Mouse (Mus musculus) adrenal gland, postnatal 36 days (tissue): ENCODE measurements around the gene Osbpl5. TPM values are rescaled to one million over a fixed set of nuclear protein-coding genes. Genes with fewer than 3 reads are reported as not detected.
A peak's percentile ranks its signal among the peaks of the same experiment; 100 is the strongest.
"Not testable (repeated sequence)": the region's sequence is repeated elsewhere in the genome, so short reads cannot be mapped to it uniquely, and the experiment has no call there.

ENCODE experiments used
- DNase-seq, 2 experiments: peaks; one replicate each; pipeline ENCODE4 v3.0.0; 2021; ENCODE audit warnings: mixed read lengths in 1 of 2
- microRNA-seq: library from miRNA; unstranded; fragments of <30 nt; microRNA quantifications from one replicate; pipeline ENCODE4 v1.2.0, GENCODE M21; 2021
- total RNA-seq, 2 experiments: library from RNA; stranded (reverse); gene quantifications; 2 replicates each; pipeline ENCODE4 v1.2.3; 2021

Gene Osbpl5
- total RNA-seq, 2 experiments from 2014 or later, result 29.6 to 32.4 TPM

GRCm38 (mm10) chr7:143649034-143649768, 107.6 kb downstream of the Osbpl5 start, which contains the start of gene Tnfrsf22:
Gene Tnfrsf22 (minus strand): TSS chr7:143649661.
- peak; percentile 92 to 94 for DNase-seq

DNA sequence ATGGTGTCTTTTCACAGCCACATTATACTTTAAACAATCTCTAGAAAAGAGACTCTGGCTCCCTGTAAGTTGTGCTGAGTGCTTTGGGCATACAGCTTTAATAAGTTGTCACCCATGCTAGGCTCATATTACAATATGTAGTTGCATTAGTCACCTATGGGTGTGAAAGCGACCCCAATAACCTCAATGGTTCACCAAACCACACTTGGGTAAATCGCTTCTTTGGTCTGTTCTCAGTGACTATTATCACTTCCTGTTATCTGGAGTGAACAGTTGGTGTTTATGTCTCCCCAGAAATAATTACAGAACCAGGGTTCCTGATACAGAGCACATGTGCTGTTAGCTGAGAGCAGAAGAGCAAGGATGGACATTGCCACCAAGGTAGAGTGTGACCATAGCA, 112.8 kb downstream of the Osbpl5 start:
- not testable (repeated sequence) for DNase-seq

Small RNA genes lying within 50 kb of the gene (microRNA-seq; reads per million reads assigned to microRNA genes)
- gene Gm22064, result not detected

Other genes starting within 250 kb of the Osbpl5 start
- 100 to 1,000 TPM; 149 to 150 TPM for gene Nap1l4, start 207.9 kb downstream of the Osbpl5 start, total RNA-seq
- 10 to 100 TPM; 46.9 to 59.3 TPM for gene Cars, start 156.9 kb downstream of the Osbpl5 start, total RNA-seq
- 1 to 10 TPM in 1 of 2 experiments, under 1 TPM in 1; 0.79 to 1.7 TPM for gene Tnfrsf26, start 128.3 kb downstream of the Osbpl5 start, total RNA-seq
- gene Tnfrsf22, start 107.3 kb downstream of the Osbpl5 start, total RNA-seq, result 1 to 10 TPM; 3.5 to 3.9 TPM
- 1 to 10 TPM; 3.1 to 4.3 TPM for gene Tnfrsf23, start 71.1 kb downstream of the Osbpl5 start, total RNA-seq
- 1 to 10 TPM; 1.3 to 3.8 TPM for gene Mrgprg, start 10.0 kb upstream of the Osbpl5 start, total RNA-seq
- gene Mrgpre, start 27.5 kb upstream of the Osbpl5 start, total RNA-seq, result 1 to 10 TPM; 1.3 to 1.6 TPM
- 10 to 100 TPM; 11.8 to 12.6 TPM for gene Nadsyn1, start 65.9 kb upstream of the Osbpl5 start, total RNA-seq
- gene Dhcr7, start 66.2 kb upstream of the Osbpl5 start, total RNA-seq, result 1,000 to 10,000 TPM in 1 of 2 experiments, 100 to 1,000 TPM in 1; 948 to 1,085 TPM
- gene Gm498, start 109.9 kb upstream of the Osbpl5 start, total RNA-seq, result not detected
- 1 to 10 TPM; 2.8 to 6.6 TPM for gene Shank2, start 244.9 kb upstream of the Osbpl5 start, total RNA-seq